Mouse (Mus musculus) embryonic facial prominence, embryonic 15.5 days (tissue): ENCODE results near the gene Sirpa. TPM values are rescaled to one million over a fixed set of nuclear protein-coding genes. Genes with fewer than 3 reads are reported as not detected.

Experiments used
- ATAC-seq: fragments of 200-750 bp; cut with Nextera tagmentation; 2 replicates; pipeline ENCODE4 v1.8.0; 2017; ENCODE audit warnings: low read depth, moderate TSS enrichment; ENCODE audit not compliant: insufficient number of reproducible peaks, low FRiP score, low TSS enrichment
- H3K27ac ChIP-seq: fragments of 300-500 bp; sonication (generic); replicated peaks from 2 replicates; pipeline ENCODE4 v1.5.1; 2015; ENCODE audit warnings: mild to moderate bottlenecking, inconsistent platforms
- H3K27me3 ChIP-seq: fragments of 300-500 bp; sonication (generic); 2 replicates; pipeline ENCODE4 v1.6.1; 2015; ENCODE audit warnings: inconsistent platforms
- H3K36me3 ChIP-seq: fragments of 300-500 bp; sonication (generic); 2 replicates; pipeline ENCODE4 v1.6.1; 2015; ENCODE audit warnings: mild to moderate bottlenecking, inconsistent platforms
- H3K4me1 ChIP-seq: fragments of 300-500 bp; sonication (generic); 2 replicates; pipeline ENCODE4 v1.6.1; 2015; ENCODE audit warnings: inconsistent platforms
- H3K4me2 ChIP-seq: fragments of 300-500 bp; sonication (generic); replicated peaks from 2 replicates; pipeline ENCODE4 v1.6.1; 2015; ENCODE audit warnings: mild to moderate bottlenecking, inconsistent platforms
- H3K4me3 ChIP-seq: fragments of 300-500 bp; sonication (generic); replicated peaks from 2 replicates; pipeline ENCODE4 v1.5.1; 2015; ENCODE audit warnings: mild to moderate bottlenecking, inconsistent platforms
- H3K9ac ChIP-seq: fragments of 300-500 bp; sonication (generic); 2 replicates; pipeline ENCODE4 v1.6.1; 2015; ENCODE audit warnings: inconsistent platforms
- H3K9me3 ChIP-seq: fragments of 300-500 bp; sonication (generic); replicated peaks from 2 replicates; pipeline ENCODE4 v1.6.1; 2016; ENCODE audit warnings: inconsistent platforms
- WGBS: fragments of 180-500 bp; shearing (Covaris S2); methylation state at CpG from one replicate; pipeline ENCODE4 v1.1.7; 2015; 5-methylcytosine and 5-hydroxymethylcytosine counted together
- polyA plus RNA-seq: library from polyadenylated mRNA; unstranded; fragments of >200 nt; fragmentation: Nextera tagmentation; extraction: Ambion mirVana; gene quantifications from 2 replicates; pipeline ENCODE4 v1.2.1, GENCODE M21; 2015

The Sirpa gene
- polyA plus RNA-seq, 1 experiment from 2014 or later: 30.9 TPM

GRCm38 (mm10) chr2:129563944-129564709, 28.5 kb upstream of the Sirpa start:
- no peak for ATAC-seq
- H3K27ac ChIP-seq: no peak overlapping the region
- 46% methylated on average over 5 of the region's 5 CpGs for WGBS

GRCm38 (mm10) chr2:129569120-129569519, 23.5 kb upstream of the Sirpa start:
- Histone ChIP-seq H3K4me2 (no peak overlapping the region), H3K27ac (no peak overlapping the region), H3K9ac (no peak overlapping the region), H3K4me1 (peaks cover 3% of the 10 kb centered on the region), H3K9me3 (no peaks in the 10 kb centered on the region), H3K36me3 (no peaks in the 10 kb centered on the region), H3K27me3 (peaks cover 13% of the 10 kb centered on the region), H3K4me3 (no peak overlapping the region)
- 85% methylated on average over 7 of the region's 7 CpGs for WGBS
- no peak for ATAC-seq

More at GRCm38 (mm10) chr2:129563944-129564709, 28.5 kb upstream of the Sirpa start:
- peaks cover 10% of the 10 kb centered on the region; the same call in 1 of the 2 replicates for H3K4me1 ChIP-seq
- no peaks in the 10 kb centered on the region for H3K9me3 ChIP-seq
- H3K9ac ChIP-seq: no peak overlapping the region
- H3K27me3 ChIP-seq: no peaks in the 10 kb centered on the region
- no peak overlapping the region for H3K4me2 ChIP-seq
- no peaks in the 10 kb centered on the region for H3K36me3 ChIP-seq
- H3K4me3 ChIP-seq: no peak overlapping the region

GRCm38 (mm10) chr2:129569556-129569955, 23.1 kb upstream of the Sirpa start:
- 67% methylated on average over 5 of the region's 5 CpGs for WGBS
- no peaks in the 10 kb centered on the region for H3K36me3 ChIP-seq
- no peak overlapping the region for H3K4me3 ChIP-seq
- H3K4me2 ChIP-seq: no peak overlapping the region
- H3K9me3 ChIP-seq: no peaks in the 10 kb centered on the region
- H3K4me1 ChIP-seq: peaks cover 8% of the 10 kb centered on the region
- ATAC-seq: no peak
- H3K9ac ChIP-seq: no peak overlapping the region
- no peak overlapping the region for H3K27ac ChIP-seq
- H3K27me3 ChIP-seq: peaks cover 16% of the 10 kb centered on the region

GRCm38 (mm10) chr2:129573701-129574273, 18.8 kb upstream of the Sirpa start:
- Histone ChIP-seq H3K9me3 (no peaks in the 10 kb centered on the region), H3K4me2 (peak overlapping the region; percentile 44), H3K4me1 (peaks cover 11% of the 10 kb centered on the region), H3K4me3 (no peak overlapping the region), H3K27ac (no peak overlapping the region), H3K36me3 (no peaks in the 10 kb centered on the region), H3K9ac (no peak overlapping the region), H3K27me3 (peaks cover 16% of the 10 kb centered on the region)
- 15% methylated on average over 4 of the region's 4 CpGs for WGBS
- ATAC-seq: no peak

- ATAC-seq: no peak
- Histone ChIP-seq H3K4me1 (peaks cover 11% of the 10 kb centered on the region), H3K4me3 (no peak overlapping the region; the same call in 1 of the 2 replicates), H3K9ac (no peak overlapping the region), H3K4me2 (peak overlapping the region; percentile 44), H3K27me3 (peaks cover 16% of the 10 kb centered on the region), H3K27ac (no peak overlapping the region), H3K36me3 (no peaks in the 10 kb centered on the region), H3K9me3 (no peaks in the 10 kb centered on the region)
- 7% methylated on average over 24 of the region's 24 CpGs for WGBS
Measured at GRCm38 (mm10) chr2:129574395-129575046, 18.1 kb upstream of the Sirpa start.

GRCm38 (mm10) chr2:129575113-129575512, 17.5 kb upstream of the Sirpa start:
- Histone ChIP-seq H3K4me2 (no peak overlapping the region), H3K9me3 (no peaks in the 10 kb centered on the region), H3K4me3 (no peak overlapping the region), H3K4me1 (peaks cover 11% of the 10 kb centered on the region), H3K36me3 (no peaks in the 10 kb centered on the region), H3K27ac (no peak overlapping the region), H3K9ac (no peak overlapping the region), H3K27me3 (peaks cover 16% of the 10 kb centered on the region)
- no peak for ATAC-seq
- WGBS: 92% methylated on average over 4 of the region's 4 CpGs

- peaks cover 11% of the 10 kb centered on the region for H3K4me1 ChIP-seq
- no peak overlapping the region for H3K4me3 ChIP-seq
- no peak overlapping the region for H3K4me2 ChIP-seq
- no peaks in the 10 kb centered on the region for H3K9me3 ChIP-seq
- 89% methylated on average over 8 of the region's 8 CpGs for WGBS
- no peak for ATAC-seq
- peaks cover 16% of the 10 kb centered on the region for H3K27me3 ChIP-seq
- no peak overlapping the region for H3K9ac ChIP-seq
- no peaks in the 10 kb centered on the region for H3K36me3 ChIP-seq
- no peak overlapping the region for H3K27ac ChIP-seq
Measured at GRCm38 (mm10) chr2:129576611-129577447, 15.8 kb upstream of the Sirpa start.

GRCm38 (mm10) chr2:129580656-129581055, 12.0 kb upstream of the Sirpa start:
- Histone ChIP-seq H3K4me3 (no peak overlapping the region), H3K4me1 (no peaks in the 10 kb centered on the region), H3K27me3 (no peaks in the 10 kb centered on the region), H3K36me3 (no peaks in the 10 kb centered on the region), H3K4me2 (no peak overlapping the region), H3K27ac (no peak overlapping the region), H3K9ac (no peak overlapping the region), H3K9me3 (no peaks in the 10 kb centered on the region)
- WGBS: 78% methylated on average over 4 of the region's 4 CpGs
- no peak for ATAC-seq

- Histone ChIP-seq H3K27ac (no peak overlapping the region), H3K27me3 (no peaks in the 10 kb centered on the region), H3K9ac (no peak overlapping the region), H3K36me3 (no peaks in the 10 kb centered on the region), H3K4me2 (no peak overlapping the region), H3K4me1 (no peaks in the 10 kb centered on the region), H3K9me3 (no peaks in the 10 kb centered on the region), H3K4me3 (no peak overlapping the region)
- ATAC-seq: no peak
- WGBS: 58% methylated on average over 3 of the region's 3 CpGs
Measured at GRCm38 (mm10) chr2:129581826-129582225, 10.8 kb upstream of the Sirpa start.

- WGBS: 91% methylated on average over 4 of the region's 4 CpGs
- no peak overlapping the region for H3K4me3 ChIP-seq
- no peak overlapping the region for H3K27ac ChIP-seq
- 0 out of 2 replicates have a peak, but pooled peaks cover 3% of the 10 kb centered on the region for H3K27me3 ChIP-seq
- H3K36me3 ChIP-seq: no peaks in the 10 kb centered on the region
- H3K4me1 ChIP-seq: no peaks in the 10 kb centered on the region
- no peak overlapping the region for H3K4me2 ChIP-seq
- H3K9me3 ChIP-seq: no peaks in the 10 kb centered on the region
- no peak for ATAC-seq
- H3K9ac ChIP-seq: no peak overlapping the region
Measured at GRCm38 (mm10) chr2:129582261-129582660, 10.4 kb upstream of the Sirpa start.

- no peak overlapping the region for H3K9ac ChIP-seq
- H3K9me3 ChIP-seq: no peaks in the 10 kb centered on the region
- 3% methylated on average over 1 of the region's 1 CpGs for WGBS
- 0 out of 2 replicates have a peak, but pooled peaks cover 4% of the 10 kb centered on the region for H3K27me3 ChIP-seq
- no peak overlapping the region for H3K27ac ChIP-seq
- no peak overlapping the region for H3K4me2 ChIP-seq
- no peak overlapping the region for H3K4me3 ChIP-seq
- no peaks in the 10 kb centered on the region for H3K36me3 ChIP-seq
- H3K4me1 ChIP-seq: 0 out of 2 replicates have a peak, but pooled peaks cover 4% of the 10 kb centered on the region
- ATAC-seq: no peak
Measured at GRCm38 (mm10) chr2:129584905-129585304, 7.7 kb upstream of the Sirpa start.
